Mouse (Mus musculus) lung, postnatal 25 days (tissue): ENCODE results near the gene Agbl4.

Experiments used
- DNase-seq: peaks from one replicate; pipeline ENCODE4 v3.0.0; 2022; ENCODE audit warnings: low spot score

Gene Agbl4

DNA sequence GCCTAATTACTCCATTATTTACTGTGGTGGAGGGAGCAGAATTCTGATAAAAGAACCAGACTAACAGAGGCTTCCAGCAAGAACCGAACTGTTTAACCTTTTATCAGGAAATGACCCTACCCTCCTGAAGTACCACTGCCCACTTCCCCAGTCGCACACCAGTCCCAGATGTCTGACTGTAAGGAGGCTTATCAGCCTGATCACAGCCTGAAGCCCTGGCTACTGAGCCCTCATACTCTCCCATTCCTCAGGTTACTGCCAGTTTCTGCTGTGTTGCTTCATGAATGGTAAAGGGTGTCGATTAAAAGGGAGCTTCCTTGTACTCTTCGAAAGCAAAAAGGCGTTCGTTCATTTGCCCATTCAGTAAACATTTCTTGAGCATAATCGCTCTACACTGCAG, 1186.8 kb downstream of the Agbl4 start:
- no peak for DNase-seq

DNA sequence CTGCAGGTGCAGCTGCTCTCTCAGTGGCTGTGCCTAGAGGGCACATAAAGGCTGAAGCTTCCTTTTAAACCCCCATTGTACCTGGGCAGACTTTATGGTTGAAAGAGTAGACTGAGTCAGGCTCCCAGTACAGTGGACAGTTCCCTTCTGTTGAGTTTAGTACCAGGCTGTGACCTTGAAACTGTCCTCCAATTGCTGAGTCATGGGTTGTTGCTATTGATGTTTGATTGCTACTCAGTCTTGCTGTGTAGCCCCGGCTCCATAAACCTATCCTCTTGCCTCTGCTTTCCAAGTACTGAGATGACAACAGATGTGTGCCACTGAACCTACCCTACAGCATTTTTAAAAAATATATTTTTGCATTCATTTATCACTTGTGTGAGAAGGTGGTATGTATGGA, 1190.8 kb downstream of the Agbl4 start:
- DNase-seq = no peak

DNA sequence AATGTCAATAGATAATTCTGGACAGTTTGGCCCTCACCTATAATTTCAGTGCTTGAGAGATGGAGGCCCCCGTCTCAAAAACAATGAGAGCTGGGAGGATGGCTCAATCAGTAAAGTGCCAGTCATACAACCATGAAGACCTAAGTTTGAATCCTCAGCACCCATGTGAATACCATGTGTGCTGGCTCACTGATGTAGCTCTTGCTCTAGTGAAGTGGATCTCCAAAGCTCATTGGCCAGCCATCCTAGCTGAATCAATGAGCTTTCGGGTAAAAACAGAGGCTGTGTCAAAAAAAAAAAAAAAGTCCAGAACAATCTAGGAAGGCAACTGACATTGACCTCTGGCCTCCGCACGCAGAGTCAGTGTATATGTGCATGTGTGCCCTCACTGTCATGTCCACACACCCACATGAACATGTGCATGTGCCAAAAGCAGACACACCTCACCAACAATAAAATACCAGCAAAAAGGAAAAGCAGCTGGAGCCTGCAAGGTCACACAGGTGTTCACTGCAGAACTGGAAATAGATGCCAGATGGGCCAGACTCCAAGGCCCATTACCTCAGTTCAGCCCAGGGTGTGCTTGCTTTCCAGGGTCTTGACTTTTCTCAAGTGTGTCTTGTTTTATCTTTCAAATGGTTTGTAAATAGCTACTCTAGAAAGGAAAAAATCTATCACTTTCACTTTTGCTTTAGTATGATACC, 1192.2 kb downstream of the Agbl4 start:
- no peak for DNase-seq

DNA sequence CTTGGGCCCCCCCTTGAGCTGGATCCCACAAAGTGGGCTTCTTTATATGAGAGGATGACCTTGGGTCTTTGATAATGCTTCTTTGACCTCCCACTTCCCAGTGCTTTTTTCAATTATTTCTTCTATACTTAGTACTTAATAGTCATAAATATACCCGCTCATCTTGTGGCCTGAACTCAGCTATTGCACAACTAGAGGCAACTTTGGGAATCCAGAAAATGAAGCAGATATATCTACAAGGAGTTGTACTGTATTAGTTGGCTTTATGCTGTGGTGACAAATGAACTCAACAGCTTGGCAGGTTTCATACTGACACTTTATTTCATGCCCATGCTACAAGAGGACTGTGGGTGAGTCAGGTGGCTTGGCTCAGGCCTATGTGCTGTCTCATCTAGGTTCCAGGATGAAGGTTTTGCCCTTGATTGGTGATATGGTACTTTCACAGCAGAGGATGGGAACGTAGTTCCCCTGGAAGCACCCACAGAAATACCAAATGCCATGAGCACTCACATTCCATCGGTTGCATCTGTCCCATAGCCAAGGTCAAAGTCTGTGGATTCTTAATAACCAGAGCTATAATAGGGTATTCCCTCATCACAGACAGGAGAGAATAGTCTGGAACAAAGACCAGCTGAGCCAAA, 1197.3 kb downstream of the Agbl4 start:
- DNase-seq = no peak

DNA sequence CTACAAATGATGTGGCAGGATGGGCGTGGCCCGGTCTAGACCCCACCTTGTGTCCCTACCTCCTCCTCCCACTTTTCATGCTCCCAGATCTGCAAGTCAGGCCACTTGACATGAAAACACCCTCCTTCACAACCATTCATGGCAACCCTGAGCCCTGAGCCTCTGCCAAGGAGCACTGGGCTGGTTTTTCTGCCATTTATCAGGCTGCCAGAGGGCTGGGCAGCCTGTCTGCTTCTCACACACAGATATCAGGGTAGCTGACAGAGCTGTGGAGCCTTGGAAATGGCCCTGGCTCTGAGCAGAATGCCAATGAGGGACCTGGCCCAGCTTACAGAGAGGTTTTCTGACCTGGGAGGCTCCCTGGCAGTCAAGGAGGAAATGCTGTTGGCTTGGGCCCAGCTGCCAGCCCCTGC, 1199.8 kb downstream of the Agbl4 start:
- peak; percentile 28 for DNase-seq

DNA sequence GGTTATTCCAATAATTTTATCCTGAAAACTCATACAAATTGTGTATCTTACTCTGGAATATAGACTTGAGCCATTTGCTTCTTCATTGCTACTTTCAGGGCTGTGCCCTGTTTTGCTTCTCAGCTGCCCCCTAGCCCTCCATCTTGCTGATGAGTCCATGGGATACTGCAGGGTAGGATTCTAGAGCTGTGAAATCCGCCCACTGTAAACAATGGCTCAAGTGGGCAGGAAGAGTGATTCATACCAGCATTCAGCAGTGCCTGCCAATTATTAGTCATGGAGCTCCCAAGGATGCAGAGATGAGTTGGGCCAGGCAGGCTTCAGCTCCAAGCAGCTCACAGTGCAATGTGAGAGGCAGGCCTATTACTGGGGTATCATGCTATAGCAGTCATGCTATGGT, 1200.5 kb downstream of the Agbl4 start:
- DNase-seq = peak; percentile 7

DNA sequence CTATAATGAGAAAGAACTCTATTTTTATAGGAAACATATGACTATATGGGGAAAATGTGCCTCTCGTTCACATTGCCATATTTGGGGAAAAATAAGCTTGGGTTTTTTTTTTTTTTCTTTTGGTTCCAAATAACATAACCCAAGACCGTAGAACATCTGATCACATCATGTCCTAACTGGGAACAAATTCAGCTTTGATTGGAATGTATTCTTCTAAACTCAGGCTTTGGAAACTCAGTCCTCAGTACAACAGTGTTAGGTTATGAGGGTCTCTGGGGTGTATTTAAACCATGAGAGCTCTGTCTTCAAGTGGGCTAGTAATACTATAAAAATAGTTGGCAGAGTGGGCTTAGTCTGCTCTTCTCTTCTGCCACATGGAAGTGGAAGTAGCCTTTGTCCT, 1205.7 kb downstream of the Agbl4 start:
- DNase-seq = no peak

DNA sequence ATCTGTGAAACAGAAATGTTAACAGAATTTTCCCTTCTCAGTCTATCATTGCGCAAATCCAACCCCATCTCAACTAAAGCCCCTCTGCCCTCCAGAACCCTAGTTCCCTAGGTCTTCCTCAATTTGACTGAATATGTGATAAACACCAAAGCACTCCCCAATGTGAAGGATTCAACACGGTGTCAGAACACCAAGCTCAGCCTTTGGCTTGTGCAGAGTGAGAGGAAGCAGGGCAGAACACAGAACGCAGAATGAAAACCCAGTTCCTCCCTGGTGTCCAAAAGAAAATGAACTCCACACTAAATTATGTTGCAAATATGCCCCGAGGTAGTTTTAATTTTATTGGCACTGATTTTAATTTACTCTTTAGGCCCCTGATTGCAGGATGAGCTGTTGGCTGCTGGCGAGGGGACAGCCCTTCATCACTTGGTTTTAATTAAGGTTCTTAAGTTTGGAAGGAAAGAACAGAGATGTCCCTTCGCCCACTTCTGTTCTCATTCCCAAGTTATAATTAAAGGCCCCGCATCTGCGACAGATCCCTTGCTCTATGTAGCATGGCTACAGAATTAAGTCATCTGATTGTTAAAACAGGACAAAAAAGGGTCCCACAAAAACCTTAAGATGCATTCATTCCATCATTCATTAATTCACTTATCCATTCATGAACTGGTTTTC, 1210.5 kb downstream of the Agbl4 start:
- no peak for DNase-seq

DNA sequence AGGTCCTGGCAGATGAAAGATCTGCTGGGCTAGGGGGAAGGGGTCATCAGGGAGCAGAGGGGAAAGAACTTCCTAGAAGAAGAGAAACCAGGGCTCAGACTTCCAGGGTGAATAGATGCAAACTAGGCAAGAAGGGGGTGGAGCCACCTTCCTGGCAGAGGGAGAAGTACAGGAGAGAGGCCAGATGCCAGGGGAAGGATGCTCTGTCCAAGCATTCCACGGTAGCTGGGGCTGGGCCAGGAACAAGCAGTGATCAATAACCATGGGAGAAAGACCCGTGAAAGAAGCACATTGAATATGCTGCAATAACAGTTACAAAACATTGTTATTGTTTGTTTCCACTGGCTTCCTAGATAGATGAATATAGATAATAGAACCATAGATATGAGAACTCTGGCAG, 1224.4 kb downstream of the Agbl4 start:
- DNase-seq = no peak

DNA sequence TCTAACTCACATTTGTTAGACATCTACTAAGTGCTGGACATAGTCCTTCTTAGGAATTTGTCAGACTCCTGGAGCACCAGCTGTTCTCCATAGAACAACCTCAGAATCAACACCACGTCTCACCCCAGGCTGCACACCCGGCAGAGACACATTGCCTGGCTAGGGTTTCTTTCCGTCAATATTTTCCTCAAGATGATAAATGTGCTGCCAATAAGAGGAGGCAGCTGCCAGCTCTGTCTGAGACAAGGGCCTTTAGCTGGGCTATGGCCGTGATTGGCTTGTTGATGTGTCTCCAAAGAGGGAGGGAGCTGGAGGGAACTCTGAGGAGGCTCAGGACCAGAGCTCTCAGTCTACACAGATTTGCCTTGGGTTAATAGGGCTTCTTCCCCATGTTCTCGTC, 1227.5 kb downstream of the Agbl4 start:
- peak; percentile 39 for DNase-seq

DNA sequence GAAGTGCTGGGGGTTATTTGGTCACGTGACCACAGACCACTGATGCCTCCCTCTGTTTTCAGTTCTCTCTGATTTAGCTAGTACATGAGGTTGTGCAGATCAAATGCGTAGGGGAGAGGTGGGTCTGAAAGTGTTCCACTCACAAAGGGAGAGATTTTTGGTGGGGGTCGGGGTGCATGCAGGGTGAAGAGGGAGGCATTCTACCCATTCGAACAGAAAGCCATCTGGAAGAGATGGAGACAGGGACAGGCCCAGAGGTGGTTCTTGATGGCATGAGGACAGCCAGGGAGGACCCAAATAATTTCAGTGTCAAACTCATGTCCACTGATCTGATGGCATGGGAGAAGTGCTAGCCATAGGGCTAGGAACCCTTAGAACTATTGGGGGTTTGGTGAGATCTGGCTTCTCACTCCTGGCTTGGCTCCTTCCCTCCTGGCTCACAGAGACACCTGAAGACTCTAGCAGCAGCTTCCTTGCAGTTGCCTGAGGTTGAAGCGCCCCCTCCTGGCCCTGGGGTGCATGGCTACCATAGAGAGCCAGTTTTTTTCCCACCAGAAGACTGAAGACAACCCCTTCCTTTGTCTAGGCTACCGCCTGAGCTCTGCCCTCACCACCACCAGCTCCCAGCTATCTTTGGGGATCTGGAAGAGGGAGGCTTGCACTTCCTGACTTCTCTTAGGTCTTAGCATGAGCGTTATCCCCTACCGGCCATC, 1228.8 kb downstream of the Agbl4 start:
- DNase-seq = peak; percentile 55

DNA sequence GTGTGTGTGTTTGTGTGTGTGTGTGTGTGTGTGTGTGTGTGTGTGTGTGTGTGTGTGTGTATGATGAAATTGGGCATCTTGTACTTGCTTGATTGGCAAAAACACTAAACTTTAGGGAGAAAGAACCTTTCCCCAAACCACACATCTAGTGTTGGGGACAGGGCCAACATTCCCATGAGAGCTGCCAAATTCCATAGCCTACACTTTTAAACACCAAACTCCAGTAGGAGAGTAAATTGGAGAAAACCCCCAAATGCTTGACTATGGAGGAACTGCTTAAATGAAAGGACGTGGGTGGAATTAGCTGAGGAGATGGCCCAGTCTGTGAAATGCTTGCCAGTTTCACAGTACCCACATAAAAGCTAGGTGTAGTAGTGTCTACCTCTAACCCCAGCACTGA, 1235.2 kb downstream of the Agbl4 start:
- DNase-seq = no peak

DNA sequence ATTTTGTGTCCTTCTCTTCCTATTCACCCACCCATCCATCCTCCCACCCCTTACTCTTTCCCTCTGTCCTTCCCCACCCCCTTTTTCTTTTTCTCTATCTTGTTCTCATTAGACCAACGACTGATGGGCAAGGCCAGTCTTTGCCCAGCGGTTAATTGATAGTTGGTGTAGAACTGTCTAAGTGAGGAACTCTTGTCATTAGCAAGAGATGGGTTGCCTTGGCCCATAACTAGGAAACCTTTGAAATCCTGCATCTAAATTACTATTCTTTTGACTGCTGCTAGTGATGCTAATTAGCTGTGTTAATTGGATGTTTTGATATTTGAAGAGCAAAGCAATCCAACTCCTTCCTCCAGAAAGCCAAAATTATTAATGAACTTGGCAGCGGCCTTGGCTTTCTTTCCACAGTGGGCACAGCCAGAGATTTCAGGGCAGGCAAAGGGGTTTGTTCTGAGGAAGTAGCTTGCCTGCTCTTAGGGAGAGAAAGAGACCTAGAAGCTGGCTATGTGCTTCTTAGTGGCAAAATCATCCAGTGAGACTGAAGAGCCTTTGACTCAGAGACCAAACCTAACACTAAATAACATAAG, 1238.2 kb downstream of the Agbl4 start:
- DNase-seq = no peak

DNA sequence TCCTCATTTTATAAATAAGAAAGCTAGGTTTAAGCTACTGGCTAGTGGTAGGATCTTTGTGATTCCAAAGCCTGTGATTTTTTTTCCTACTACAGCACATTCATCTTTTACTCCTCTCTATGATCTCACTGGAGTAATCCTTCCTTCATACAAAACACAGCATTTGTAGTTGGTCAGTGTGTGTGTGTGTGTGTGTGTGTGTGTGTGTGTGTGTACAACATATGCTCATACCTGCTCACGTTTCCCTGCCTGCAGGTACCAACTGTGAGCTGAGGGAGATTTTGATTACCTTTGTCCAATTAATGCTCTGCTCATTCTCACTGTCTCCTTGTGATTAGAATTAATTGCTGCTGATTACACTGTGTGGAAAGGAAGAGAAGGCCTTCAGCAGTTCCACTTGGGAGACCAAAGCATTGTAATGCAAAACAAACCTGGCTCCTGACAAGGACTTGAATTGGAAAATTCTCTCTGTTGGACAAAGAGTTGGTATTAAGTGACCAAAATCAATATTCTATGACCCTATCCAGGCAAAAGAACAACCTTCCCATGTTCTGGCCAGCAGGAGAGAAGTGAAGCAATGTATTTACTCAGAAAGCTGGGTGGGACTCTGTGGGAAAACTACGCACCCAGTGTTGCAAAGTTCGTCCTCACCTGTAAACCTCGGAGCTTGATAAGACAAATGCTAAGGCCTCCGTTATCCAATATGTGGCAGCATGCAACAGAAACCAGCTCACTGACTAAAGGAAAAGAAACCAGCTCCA, 1241.7 kb downstream of the Agbl4 start:
- DNase-seq = no peak

DNA sequence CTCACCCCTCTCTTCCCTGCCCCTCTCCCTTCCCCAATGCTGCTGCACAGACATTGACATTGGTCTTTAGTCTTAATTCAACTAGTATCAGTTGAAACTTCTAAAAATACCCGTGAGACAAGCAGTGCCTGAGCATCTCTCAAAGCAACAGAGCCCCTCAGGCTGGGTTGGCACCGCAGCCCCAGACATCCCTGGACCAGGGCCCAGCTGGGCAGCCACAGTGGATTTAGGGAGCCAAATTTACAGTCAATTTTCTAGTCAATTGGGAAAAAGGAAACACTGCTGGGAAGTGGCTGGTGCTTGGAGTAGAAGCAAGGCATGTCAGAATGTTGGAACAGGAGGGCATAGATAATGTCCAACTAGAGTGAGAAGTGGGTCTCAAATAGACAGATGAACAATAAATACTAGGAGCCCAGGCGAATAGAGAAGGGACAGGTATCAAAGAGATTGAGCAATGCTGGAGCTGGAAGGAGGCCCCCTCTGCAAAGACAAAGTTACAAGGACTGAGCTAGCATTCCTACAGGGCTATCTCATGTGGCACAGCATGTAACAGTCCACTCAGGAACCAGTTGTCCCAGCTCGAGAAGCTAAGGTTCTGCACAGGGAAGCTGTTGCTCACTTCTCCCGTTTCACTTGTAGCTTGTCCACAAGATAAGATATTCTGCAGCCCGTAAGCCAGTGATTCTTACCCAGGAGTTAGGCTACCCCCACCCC, 1247.8 kb downstream of the Agbl4 start:
- no peak for DNase-seq

DNA sequence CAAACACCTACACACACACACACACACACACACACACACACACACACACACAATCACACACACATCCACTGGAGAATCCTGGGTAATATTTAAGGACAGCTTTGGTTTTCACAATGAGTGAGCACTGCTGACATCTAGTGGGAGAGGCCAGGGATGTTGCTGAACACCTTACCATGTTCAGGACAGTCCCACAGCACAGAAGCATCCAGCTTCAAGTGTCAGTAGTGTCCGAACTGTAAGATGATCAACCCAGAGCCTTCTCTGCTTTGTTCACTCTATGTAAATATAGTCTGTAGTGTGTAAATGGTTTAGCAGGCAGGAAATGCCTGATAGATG, 1248.3 kb downstream of the Agbl4 start:
- DNase-seq = no peak

DNA sequence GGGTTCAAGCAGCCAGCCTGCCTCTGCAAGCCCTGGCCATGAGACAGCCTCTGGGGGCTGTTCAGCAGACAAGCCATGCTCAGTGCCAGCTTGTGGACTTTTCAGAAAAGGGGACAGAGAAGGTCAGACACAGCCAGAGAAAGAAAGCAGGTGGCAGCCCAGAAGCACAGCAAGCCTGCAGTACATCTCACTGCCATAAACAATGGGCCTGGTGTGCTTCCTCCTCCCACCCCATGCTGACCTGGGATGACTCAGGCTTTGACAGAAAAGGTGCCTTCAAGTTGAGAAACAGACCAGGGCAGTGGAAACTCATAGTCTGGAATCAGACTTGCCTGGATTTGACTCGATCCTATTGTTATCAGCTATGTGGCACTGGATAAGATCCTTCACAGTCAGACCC, 1256.0 kb downstream of the Agbl4 start:
- DNase-seq = no peak

DNA sequence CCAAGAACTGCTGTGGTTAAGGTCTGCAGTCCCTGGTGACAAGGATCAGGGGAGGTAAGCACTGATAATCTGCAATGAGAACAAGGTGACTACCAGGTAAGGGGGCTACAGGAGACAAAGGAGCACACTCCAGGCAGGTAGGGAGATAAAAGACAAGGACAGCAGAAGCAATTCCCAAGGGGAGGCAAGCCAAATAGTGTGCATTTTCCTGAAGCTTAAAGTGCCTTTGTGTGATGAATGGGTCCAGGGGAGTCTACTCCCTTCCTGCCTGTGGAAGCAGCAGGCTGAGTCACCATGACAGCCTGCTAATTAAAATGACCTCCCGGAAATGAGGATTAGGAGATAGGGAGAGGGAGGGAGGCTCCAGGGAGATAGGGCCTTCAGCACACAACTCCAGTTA, 1266.3 kb downstream of the Agbl4 start:
- DNase-seq = peak; percentile 16

DNA sequence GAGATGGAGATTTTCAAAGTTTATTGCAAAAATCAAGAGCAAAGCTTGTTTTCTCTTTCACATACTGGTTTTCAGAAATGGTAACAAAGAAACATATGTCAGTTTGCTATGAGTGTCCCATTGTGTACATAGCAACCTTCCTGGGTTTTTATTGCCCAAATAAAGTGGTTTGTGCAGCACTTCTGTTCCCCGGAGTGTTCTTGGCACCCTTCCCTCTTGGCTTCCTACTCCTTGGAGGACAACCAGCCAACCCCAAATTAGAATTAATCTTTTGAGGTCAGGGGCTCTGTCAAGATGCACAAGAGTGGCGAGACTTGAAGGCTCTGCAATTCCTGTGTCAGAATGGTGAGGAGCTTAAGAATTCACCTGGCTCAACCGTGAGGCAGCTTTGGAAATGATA, 1266.7 kb downstream of the Agbl4 start:
- peak; percentile 59 for DNase-seq

DNA sequence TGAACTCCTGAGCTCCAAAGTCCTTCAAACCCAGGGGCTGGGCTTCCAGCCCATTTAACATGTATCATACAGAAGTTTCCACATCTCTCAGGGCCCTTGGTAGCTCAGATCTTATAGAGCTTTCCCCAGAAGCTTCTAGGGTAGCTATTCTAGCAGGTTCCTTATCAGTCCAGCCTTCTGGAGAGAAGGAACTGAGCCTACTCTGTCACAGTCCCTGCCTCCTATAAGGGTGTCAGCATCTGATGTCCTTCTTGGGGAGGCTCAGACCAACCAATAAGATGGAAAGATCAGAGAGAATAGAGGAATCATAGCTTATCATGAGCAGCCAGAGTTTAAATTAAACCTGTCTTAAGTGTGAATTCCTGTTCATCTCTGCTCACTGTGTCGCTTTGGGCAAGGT, 1269.3 kb downstream of the Agbl4 start:
- no peak for DNase-seq

DNA sequence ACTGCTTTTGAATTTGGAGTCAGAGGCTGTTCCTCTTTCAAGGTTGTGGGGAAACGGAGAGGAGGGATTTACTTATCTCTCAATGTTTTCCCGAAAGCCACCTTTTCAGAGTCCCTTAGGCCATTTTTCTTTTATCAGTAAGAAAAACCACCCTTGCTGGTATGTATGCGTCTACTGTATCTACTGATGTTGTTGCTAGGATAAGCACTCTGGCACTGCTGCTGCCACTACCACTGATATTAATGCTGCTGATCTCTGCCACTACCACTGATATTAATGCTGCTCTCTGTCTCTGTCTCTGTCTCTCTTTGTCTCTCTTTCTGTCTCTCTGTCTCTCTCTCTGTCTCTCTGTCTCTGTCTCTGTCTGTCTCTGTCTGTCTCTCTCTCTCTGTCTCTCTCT, 1271.9 kb downstream of the Agbl4 start:
- no peak for DNase-seq
